Mouse (Mus musculus): ENCODE data around the gene Hist1h2be. TPM values are rescaled to one million over a fixed set of nuclear protein-coding genes. Genes with fewer than 3 reads are reported as not detected.
"Not testable (repeated sequence)": the region's sequence is repeated elsewhere in the genome, so short reads cannot be mapped to it uniquely, and the experiment has no call there.

The Hist1h2be gene
- total RNA-seq, 2 experiments from 2014 or later: 25.3 to 25.8 TPM

GRCm38 (mm10) chr13:23575271-23575851 is 45.6 kb downstream of the Hist1h2be start, which contains the start of gene Hist1h3d:
Gene Hist1h3d (plus strand): TSS chr13:23575763.
- no peak for DNase-seq
- intact Hi-C loops (cut with DNase I; ENCODE audit: low total_unique reads): no loop called here

- DNase-seq; intact Hi-C loops (cut with DNase I; ENCODE audit: low total_unique reads): not testable (repeated sequence)
Observed at GRCm38 (mm10) chr13:23574546-23575170, 46.3 kb downstream of the Hist1h2be start.

- intact Hi-C loops (cut with DNase I; ENCODE audit: low total_unique reads): not testable (repeated sequence)
- DNase-seq: peak; percentile 86
Observed at GRCm38 (mm10) chr13:23573898-23574524, 46.9 kb downstream of the Hist1h2be start, which contains the start of the genes Hist1h2bf and Hist1h2ad. Gene Hist1h2bf (minus strand): TSS chr13:23574196. Gene Hist1h2ad (plus strand): TSS chr13:23574381.

GRCm38 (mm10) chr13:23573034-23573897 is 47.7 kb downstream of the Hist1h2be start:
- DNase-seq; intact Hi-C loops (cut with DNase I; ENCODE audit: low total_unique reads): not testable (repeated sequence)

GRCm38 (mm10) chr13:23572218-23573033 is 48.5 kb downstream of the Hist1h2be start:
- no peak for DNase-seq
- intact Hi-C loops (cut with DNase I; ENCODE audit: low total_unique reads): no loop called here

GRCm38 (mm10) chr13:23571504-23572217 is 49.3 kb downstream of the Hist1h2be start:
- intact Hi-C loops (cut with DNase I; ENCODE audit: low total_unique reads); DNase-seq: not testable (repeated sequence)

GRCm38 (mm10) chr13:23571022-23571503 is 49.9 kb downstream of the Hist1h2be start, which contains the start of the genes Hist1h2ae and Hist1h2bg:
Gene Hist1h2ae (minus strand): TSS chr13:23571220.
Gene Hist1h2bg (plus strand): TSS chr13:23571396.
- intact Hi-C loops (cut with DNase I; ENCODE audit: low total_unique reads): no loop called here
- peak; percentile 15 for DNase-seq

GRCm38 (mm10) chr13:23570261-23571021 is 50.5 kb downstream of the Hist1h2be start:
- intact Hi-C loops (cut with DNase I; ENCODE audit: low total_unique reads); DNase-seq: not testable (repeated sequence)

- intact Hi-C loops (cut with DNase I; ENCODE audit: low total_unique reads): no loop called here
- no peak for DNase-seq
Observed at GRCm38 (mm10) chr13:23564482-23564881, 56.4 kb downstream of the Hist1h2be start.

GRCm38 (mm10) chr13:23562699-23563462 is 58.0 kb downstream of the Hist1h2be start:
- intact Hi-C loops (cut with DNase I; ENCODE audit: low total_unique reads): no loop called here
- DNase-seq: peak; percentile 14

GRCm38 (mm10) chr13:23561883-23562659 is 58.9 kb downstream of the Hist1h2be start, which contains the start of gene Hist1h3e:
Gene Hist1h3e (minus strand): TSS chr13:23562369.
- DNase-seq: peak; percentile 90
- intact Hi-C loops (cut with DNase I; ENCODE audit: low total_unique reads): not testable (repeated sequence)

GRCm38 (mm10) chr13:23561531-23561882 is 59.4 kb downstream of the Hist1h2be start:
- intact Hi-C loops (cut with DNase I; ENCODE audit: low total_unique reads); DNase-seq: not testable (repeated sequence)

- DNase-seq; intact Hi-C loops (cut with DNase I; ENCODE audit: low total_unique reads): not testable (repeated sequence)
Observed at GRCm38 (mm10) chr13:23560699-23561098, 60.2 kb downstream of the Hist1h2be start.

GRCm38 (mm10) chr13:23556906-23557305 is 64.0 kb downstream of the Hist1h2be start:
- DNase-seq: no peak
- intact Hi-C loops (cut with DNase I; ENCODE audit: low total_unique reads): no loop called here

GRCm38 (mm10) chr13:23555839-23556416 is 65.0 kb downstream of the Hist1h2be start:
- intact Hi-C loops (cut with DNase I; ENCODE audit: low total_unique reads): no loop called here
- peak; percentile 32 for DNase-seq

All from gastrocnemius, postnatal 14 days (tissue).